Mouse (Mus musculus) hindbrain, embryonic 10.5 days (tissue): Measurements from ENCODE around the gene Olfr380. TPM values are rescaled to one million over a fixed set of nuclear protein-coding genes. Genes with fewer than 3 reads are reported as not detected.

Experiments
- DNase-seq: peaks from one replicate; pipeline ENCODE4 v3.0.0-alpha.2; 2017; ENCODE audit warnings: low spot score
- H3K27ac ChIP-seq: fragments of 300-500 bp; sonication (generic); 2 replicates; pipeline ENCODE4 v1.5.1; 2016; ENCODE audit warnings: mild to moderate bottlenecking, moderate library complexity
- H3K27me3 ChIP-seq: fragments of 300-500 bp; sonication (generic); 2 replicates; pipeline ENCODE4 v1.6.1; 2016; ENCODE audit warnings: mild to moderate bottlenecking; ENCODE audit not compliant: poor library complexity, insufficient read depth, severe bottlenecking
- H3K36me3 ChIP-seq: fragments of 300-500 bp; sonication (generic); 2 replicates; pipeline ENCODE4 v1.6.1; 2016; ENCODE audit warnings: mild to moderate bottlenecking, moderate library complexity
- H3K4me1 ChIP-seq: fragments of 300-500 bp; sonication (generic); replicated peaks from 2 replicates; pipeline ENCODE4 v1.6.1; 2016; ENCODE audit warnings: mild to moderate bottlenecking
- H3K4me3 ChIP-seq: fragments of 300-500 bp; sonication (generic); 2 replicates; pipeline ENCODE4 v1.5.1; 2016; ENCODE audit warnings: mild to moderate bottlenecking, moderate library complexity
- H3K9me3 ChIP-seq: fragments of 300-500 bp; sonication (generic); 2 replicates; pipeline ENCODE4 v1.6.1; 2016; ENCODE audit warnings: mild to moderate bottlenecking, moderate library complexity
- WGBS: fragments of 180-500 bp; shearing (Covaris S2); methylation state at CpG from one replicate; pipeline ENCODE4 v1.1.7; 2016; 5-methylcytosine and 5-hydroxymethylcytosine counted together
- polyA plus RNA-seq: library from polyadenylated mRNA; unstranded; fragments of >200 nt; fragmentation: Nextera tagmentation; extraction: Ambion mirVana; gene quantifications from 2 replicates; pipeline ENCODE4 v1.2.1, GENCODE M21; 2016

Gene Olfr380
- not detected in 2 replicates for polyA plus RNA-seq

DNA sequence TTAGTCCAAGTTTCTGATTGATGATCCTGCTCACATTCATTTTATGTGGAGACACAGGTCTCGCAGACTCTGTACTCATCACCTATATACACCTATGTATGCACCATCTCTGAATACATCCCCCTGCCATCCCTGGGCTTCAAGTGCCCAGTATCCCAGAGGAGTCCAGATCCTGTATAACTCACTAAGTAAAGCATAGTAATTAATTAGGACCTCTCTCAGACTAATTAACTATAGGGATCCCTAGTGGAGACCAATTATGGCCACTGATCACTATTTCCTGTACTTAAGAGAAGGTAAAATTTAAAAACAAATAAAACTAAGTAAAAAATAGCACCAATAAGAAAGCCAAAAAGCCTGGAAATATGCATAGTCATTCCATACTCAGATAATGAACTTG is at the start of gene Olfr380:
Gene Olfr380 (minus strand): TSS at position 101 of the 400 bp plus-strand sequence.
- WGBS, result 98% methylated on average over 1 of the region's 1 CpGs
- H3K4me3 ChIP-seq, result no peak within 1 kb of the TSS
- no peaks in the 10 kb centered on the region for H3K36me3 ChIP-seq
- DNase-seq, result no peak
- no peak within 1 kb of the TSS for H3K27ac ChIP-seq
- no peaks in the 10 kb centered on the region for H3K27me3 ChIP-seq
- H3K4me1 ChIP-seq, result no peaks in the 10 kb centered on the region
- H3K9me3 ChIP-seq, result peaks cover 12% of the 10 kb centered on the region

DNA sequence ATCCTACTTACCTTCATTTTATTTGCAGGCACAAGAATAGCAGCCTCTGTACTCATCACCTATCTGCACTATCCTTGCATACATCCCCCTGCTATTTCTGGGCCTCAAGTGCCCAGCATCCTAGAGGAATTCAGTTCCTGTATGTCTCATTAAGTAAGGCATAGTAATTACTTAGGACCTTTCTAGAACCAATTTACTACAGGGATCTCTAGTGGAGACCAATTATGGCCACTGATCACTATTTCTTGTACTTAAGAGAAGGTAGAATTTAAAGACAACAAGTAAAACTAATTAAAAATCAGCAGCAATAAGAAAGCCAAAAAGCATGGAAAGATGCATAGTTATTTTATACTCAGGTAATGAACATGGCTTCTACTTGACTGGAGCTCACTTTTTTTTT is 34.2 kb upstream of the Olfr380 start, which contains the start of gene Olfr381:
Gene Olfr381 (minus strand): TSS at position 101 of the 400 bp plus-strand sequence.
- Histone ChIP-seq H3K9me3 (0 out of 2 replicates have a peak, but pooled peaks cover 2% of the 10 kb centered on the region), H3K4me3 (no peak within 1 kb of the TSS), H3K36me3 (no peaks in the 10 kb centered on the region), H3K27ac (no peak within 1 kb of the TSS), H3K4me1 (no peaks in the 10 kb centered on the region), H3K27me3 (no peaks in the 10 kb centered on the region)
- DNase-seq, result no peak

DNA sequence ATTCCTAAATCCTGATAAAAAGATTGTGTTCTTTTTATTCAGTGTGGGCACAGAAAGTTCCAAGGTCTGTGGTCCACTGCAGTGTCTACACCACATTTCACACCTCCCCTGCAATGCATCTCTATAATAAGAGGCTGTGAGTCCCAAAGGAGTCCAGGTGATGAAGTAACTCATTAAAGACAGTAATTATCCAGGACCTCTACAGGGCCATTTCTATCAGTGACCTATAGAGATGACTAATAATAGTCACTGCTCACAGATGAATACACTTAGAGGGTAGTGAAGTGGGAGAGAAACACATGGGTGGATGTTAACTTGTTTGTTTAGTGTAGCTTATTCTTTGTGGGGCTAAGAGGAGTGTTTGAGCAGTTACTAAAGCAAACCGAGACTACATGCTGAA is 28.9 kb downstream of the Olfr380 start, which contains the start of gene Olfr378:
Gene Olfr378 (minus strand): TSS at position 101 of the 400 bp plus-strand sequence.
- H3K27me3 ChIP-seq, result no peaks in the 10 kb centered on the region
- no peak within 1 kb of the TSS for H3K4me3 ChIP-seq
- no peak within 1 kb of the TSS for H3K27ac ChIP-seq
- no peaks in the 10 kb centered on the region for H3K4me1 ChIP-seq
- peaks cover 20% of the 10 kb centered on the region; the same call in 1 of the 2 replicates for H3K9me3 ChIP-seq
- H3K36me3 ChIP-seq, result no peaks in the 10 kb centered on the region
- 83% methylated on average over 1 of the region's 1 CpGs for WGBS
- no peak for DNase-seq

Other genes with a start within 250 kb of the Olfr380 start
- gene Trpv1, start 223.2 kb downstream of the Olfr380 start, polyA plus RNA-seq, result not detected in 2 replicates
- gene Trpv3, start 190.1 kb downstream of the Olfr380 start, polyA plus RNA-seq, result 0.09 TPM in 1 of 2 replicates, not detected in the other
- 0.25 TPM in 1 of 2 replicates, not detected in the other for gene Aspa, start 127.9 kb downstream of the Olfr380 start, polyA plus RNA-seq
- not detected in 2 replicates for gene Gm49340, start 127.8 kb downstream of the Olfr380 start, polyA plus RNA-seq
- not detected in 2 replicates for gene Spata22, start 127.8 kb downstream of the Olfr380 start, polyA plus RNA-seq
- gene Olfr20, start 106.7 kb downstream of the Olfr380 start, polyA plus RNA-seq, result not detected in 2 replicates
- gene Olfr376, start 86.3 kb downstream of the Olfr380 start, polyA plus RNA-seq, result not detected in 2 replicates
- not detected in 2 replicates for gene Olfr1, start 57.9 kb downstream of the Olfr380 start, polyA plus RNA-seq
- gene Olfr378, start 29.0 kb downstream of the Olfr380 start, polyA plus RNA-seq, result not detected in 2 replicates
- not detected in 2 replicates for gene Olfr381, start 34.1 kb upstream of the Olfr380 start, polyA plus RNA-seq
- not detected in 2 replicates for gene Olfr382, start 59.7 kb upstream of the Olfr380 start, polyA plus RNA-seq
- gene Olfr385, start 135.5 kb upstream of the Olfr380 start, polyA plus RNA-seq, result not detected in 2 replicates
- not detected in 2 replicates for gene Olfr384, start 141.1 kb upstream of the Olfr380 start, polyA plus RNA-seq
- gene Zfp735, start 231.3 kb upstream of the Olfr380 start, polyA plus RNA-seq, result not detected in 2 replicates